In genomic region chr12:38600165-38600845, GRCm38 (mm10) we compare ENCODE assay signal across 22 mouse cellular contexts.
A peak's percentile ranks its signal among the peaks of the same experiment; 100 is the strongest.
DNase-seq lines count a peak whose midpoint lies in the region; ATAC-seq and TF ChIP-seq lines count a peak whose summit lies in the region.
"Had no signal": no experiment of that assay in that cellular context is flagged by ENCODE, and none has a peak within 500 bp of the region (broad histone marks: within the 10 kb centered on the region; RNA-seq: fewer than 3 reads in every experiment).

No protein-coding gene starts in this region.

- ATAC-seq in forebrain, postnatal 0 days, result peak; percentile 45; the same call in 1 of the 2 replicates
- ATAC-seq in forebrain, embryonic 11.5 days (replicated peaks; ENCODE audit: low FRiP score), result no peak
- ATAC-seq in hindbrain, embryonic 13.5 days (ENCODE audit: low FRiP score), result no peak
- ATAC-seq: CD4-positive, CD25-positive, alpha-beta regulatory T cell, adult 4 months; forebrain, embryonic 16.5 days had no signal

- no peaks in the 10 kb centered on the region for H3K27me3 ChIP-seq in forebrain, postnatal 0 days (ENCODE audit: insufficient read depth, low read length)
- H3K27me3 ChIP-seq in forebrain, embryonic 11.5 days (ENCODE audit: control insufficient read depth, insufficient read depth, low read length), result no peaks in the 10 kb centered on the region
- no peaks in the 10 kb centered on the region for H3K27me3 ChIP-seq in hindbrain, embryonic 13.5 days
- H3K27me3 ChIP-seq: embryonic facial prominence, embryonic 12.5 days; forebrain, embryonic 12.5 days; hindbrain, embryonic 12.5 days had no signal

- H3K4me1 ChIP-seq in forebrain, postnatal 0 days (ENCODE audit: insufficient read depth), result no peaks in the 10 kb centered on the region
- H3K4me1 ChIP-seq in forebrain, embryonic 11.5 days (replicated peaks; ENCODE audit: control insufficient read depth, insufficient read depth, low read length), result no peaks in the 10 kb centered on the region; the same call in 1 of the 2 replicates
- H3K4me1 ChIP-seq in hindbrain, embryonic 13.5 days (replicated peaks), result no peaks in the 10 kb centered on the region; the same call in 1 of the 2 replicates
- H3K4me1 ChIP-seq: embryonic facial prominence, embryonic 12.5 days; heart, embryonic 10.5 days had no signal

- H3K4me2 ChIP-seq in forebrain, postnatal 0 days (ENCODE audit: low read depth), result no peak overlapping the region
- H3K4me2 ChIP-seq in forebrain, embryonic 11.5 days (ENCODE audit: low read depth, low read length, severe bottlenecking), result no peak overlapping the region
- H3K4me2 ChIP-seq in hindbrain, embryonic 13.5 days, result no peak overlapping the region
- H3K4me2 ChIP-seq: embryonic facial prominence, embryonic 12.5 days; forebrain, embryonic 12.5 days; hindbrain, embryonic 12.5 days had no signal

- H3K9ac ChIP-seq in forebrain, postnatal 0 days, result no peak overlapping the region
- no peak overlapping the region for H3K9ac ChIP-seq in forebrain, embryonic 11.5 days (ENCODE audit: low read length)
- H3K9ac ChIP-seq in hindbrain, embryonic 13.5 days, result no peak overlapping the region
- H3K9ac ChIP-seq: embryonic facial prominence, embryonic 12.5 days; forebrain, embryonic 12.5 days; hindbrain, embryonic 12.5 days had no signal

- peak; percentile 27 for DNase-seq in forebrain, postnatal 0 days
- no peak for DNase-seq in forebrain, embryonic 11.5 days (ENCODE audit: low spot score)
- DNase-seq in layer of hippocampus, adult 9-11 months, result peak; percentile 26
- no peak for DNase-seq in layer of hippocampus, postnatal 36 days
- DNase-seq in right cerebral cortex, postnatal 25 days, result peak; percentile 11
- DNase-seq in right cerebral cortex, postnatal 14 days, result no peak
- no peak for DNase-seq in adrenal gland, postnatal 25 days
- DNase-seq: adrenal gland, postnatal 10 days; B cell, adult 2 months; cerebellum, adult 8-10 months; cerebellum, postnatal 14 days; heart, adult 18-20 months; heart, postnatal 10 days; heart, postnatal 4 days had no signal

- no peak overlapping the region for H3K4me3 ChIP-seq in forebrain, postnatal 0 days (ENCODE audit: low read depth, low read length)
- H3K4me3 ChIP-seq in forebrain, embryonic 11.5 days (ENCODE audit: low read depth, low read length), result no peak overlapping the region
- H3K4me3 ChIP-seq in hindbrain, embryonic 13.5 days, result no peak overlapping the region
- H3K4me3 ChIP-seq: embryonic facial prominence, embryonic 12.5 days; forebrain, embryonic 12.5 days; heart, embryonic 10.5 days; hindbrain, embryonic 12.5 days had no signal

- H3K9me3 ChIP-seq in forebrain, postnatal 0 days (ENCODE audit: low read length), result no peaks in the 10 kb centered on the region
- H3K9me3 ChIP-seq in forebrain, embryonic 11.5 days (ENCODE audit: control insufficient read depth, low read length), result no peaks in the 10 kb centered on the region
- H3K9me3 ChIP-seq in hindbrain, embryonic 13.5 days, result no peaks in the 10 kb centered on the region
- H3K9me3 ChIP-seq: embryonic facial prominence, embryonic 12.5 days; forebrain, embryonic 12.5 days; heart, embryonic 10.5 days; hindbrain, embryonic 12.5 days had no signal

- no peak for TF ChIP-seq CTCF in forebrain, postnatal 0 days (IDR thresholded peaks at IDR 0.05; ENCODE audit: low read depth)

- WGBS in forebrain, postnatal 0 days, result 66% methylated on average over 3 of the region's 3 CpGs
- WGBS in forebrain, embryonic 11.5 days, result 89% methylated on average over 3 of the region's 3 CpGs
- 96% methylated on average over 3 of the region's 3 CpGs for whole genome bisulfite sequencing in hindbrain, embryonic 13.5 days

- H3K27ac ChIP-seq in forebrain, postnatal 0 days (ENCODE audit: low read depth, low read length), result no peak overlapping the region
- no peak overlapping the region for H3K27ac ChIP-seq in forebrain, embryonic 11.5 days (ENCODE audit: low read depth, low read length)
- H3K27ac ChIP-seq in hindbrain, embryonic 13.5 days, result no peak overlapping the region
- H3K27ac ChIP-seq: embryonic facial prominence, embryonic 12.5 days; forebrain, embryonic 12.5 days; heart, embryonic 10.5 days; hindbrain, embryonic 12.5 days had no signal

- no peaks in the 10 kb centered on the region for H3K36me3 ChIP-seq in forebrain, postnatal 0 days (ENCODE audit: insufficient read depth)
- no peaks in the 10 kb centered on the region for H3K36me3 ChIP-seq in forebrain, embryonic 11.5 days (ENCODE audit: control insufficient read depth, insufficient read depth, low read length)
- H3K36me3 ChIP-seq in hindbrain, embryonic 13.5 days, result no peaks in the 10 kb centered on the region
- H3K36me3 ChIP-seq: embryonic facial prominence, embryonic 12.5 days; forebrain, embryonic 12.5 days; G1E; heart, embryonic 10.5 days; hindbrain, embryonic 12.5 days had no signal

Comparison
In these comparisons a context has a peak if more than half of its experiments do, and no peak if none do; other contexts are left out.
1. DNase-seq: peak in forebrain, postnatal 0 days (single experiment), layer of hippocampus, adult 9-11 months (single experiment) and right cerebral cortex, postnatal 25 days (single experiment); none in forebrain, embryonic 11.5 days (single experiment), layer of hippocampus, postnatal 36 days (0 of 2), right cerebral cortex, postnatal 14 days (single experiment) and adrenal gland, postnatal 25 days (single experiment).